Mouse (Mus musculus) forelimb bud, embryonic 11.5 days (tissue): ENCODE data around the gene Fars2.

Experiments used
- DNase-seq: peaks from one replicate; pipeline ENCODE4 v3.0.0-alpha.2; 2012; ENCODE audit warnings: low read depth, low spot score

Fars2 gene

DNA sequence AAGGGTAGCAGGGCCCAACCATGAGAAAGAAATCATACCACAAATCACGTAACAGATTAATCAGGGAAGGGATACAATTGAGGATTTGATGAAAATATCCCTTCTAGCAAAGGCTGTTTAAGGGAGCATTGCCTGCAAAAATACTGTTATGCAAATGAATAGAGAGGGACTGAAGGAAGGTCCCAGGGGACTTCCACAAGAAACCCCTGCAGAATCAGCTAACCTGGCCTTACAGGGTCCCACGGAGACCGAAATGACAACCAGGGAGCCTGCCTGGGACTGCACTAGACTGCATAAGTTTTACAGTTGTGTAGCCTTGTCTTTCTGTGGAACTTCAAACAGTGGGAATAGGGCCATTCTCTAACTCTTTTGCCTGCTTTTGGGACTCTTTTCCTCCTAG is 98.8 kb downstream of the Fars2 start:
- DNase-seq = no peak

DNA sequence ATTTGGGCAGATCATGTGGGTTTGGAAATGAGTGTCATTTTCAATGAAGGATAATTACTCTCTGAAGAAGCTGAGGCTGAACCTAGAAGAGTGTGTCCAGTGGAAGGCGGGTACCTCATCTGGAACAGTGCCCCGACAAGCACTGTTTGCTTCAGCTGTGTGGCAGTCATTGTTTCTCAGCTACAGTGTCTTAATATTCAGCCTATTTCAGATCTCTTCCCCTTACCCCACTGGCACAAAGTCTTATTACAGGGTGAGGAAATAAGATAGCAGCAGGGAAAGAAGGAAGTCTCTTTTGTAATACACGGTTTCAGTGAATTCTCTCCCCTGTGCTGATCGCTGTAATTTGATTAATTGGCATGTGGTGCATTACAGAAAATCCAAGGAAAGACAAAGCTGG is 101.1 kb downstream of the Fars2 start:
- DNase-seq = no peak

DNA sequence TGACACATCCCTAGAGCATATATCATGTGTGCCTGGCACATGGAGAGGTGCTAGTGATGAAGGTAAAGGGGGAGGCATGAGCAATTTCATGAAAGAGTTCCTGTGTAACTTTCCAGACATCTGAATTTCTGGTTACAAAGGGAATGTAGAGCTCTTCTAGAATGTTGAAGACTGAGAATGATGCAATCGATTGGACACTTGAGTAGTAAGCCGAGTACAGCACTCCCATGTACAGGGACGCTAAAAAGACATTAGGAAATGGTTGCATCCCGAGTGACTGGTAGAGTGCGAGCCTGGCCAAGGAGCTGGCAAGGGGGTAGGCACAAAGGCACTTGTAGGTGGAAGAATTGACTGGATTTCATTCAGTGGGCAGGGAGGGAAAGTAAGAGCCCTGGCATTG is 102.3 kb downstream of the Fars2 start:
- no peak for DNase-seq

DNA sequence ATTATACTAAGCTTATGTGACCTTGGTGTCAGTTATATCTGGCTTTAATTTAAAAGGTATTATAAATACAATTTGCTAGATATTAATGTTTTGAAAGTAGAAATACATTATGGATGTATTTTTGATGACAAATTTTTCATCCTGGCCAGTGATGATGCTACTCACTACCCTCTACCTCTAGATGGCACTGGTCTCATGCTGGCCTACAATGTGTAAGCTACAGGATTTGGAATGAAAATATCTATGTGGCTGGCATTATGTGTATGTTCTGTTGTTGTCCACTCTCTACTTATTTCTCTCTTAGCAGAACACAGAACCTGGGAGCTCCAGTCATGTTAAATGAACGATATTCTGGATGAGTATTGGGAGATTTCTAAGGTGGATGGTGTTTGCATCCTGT is 104.7 kb downstream of the Fars2 start:
- DNase-seq = no peak

DNA sequence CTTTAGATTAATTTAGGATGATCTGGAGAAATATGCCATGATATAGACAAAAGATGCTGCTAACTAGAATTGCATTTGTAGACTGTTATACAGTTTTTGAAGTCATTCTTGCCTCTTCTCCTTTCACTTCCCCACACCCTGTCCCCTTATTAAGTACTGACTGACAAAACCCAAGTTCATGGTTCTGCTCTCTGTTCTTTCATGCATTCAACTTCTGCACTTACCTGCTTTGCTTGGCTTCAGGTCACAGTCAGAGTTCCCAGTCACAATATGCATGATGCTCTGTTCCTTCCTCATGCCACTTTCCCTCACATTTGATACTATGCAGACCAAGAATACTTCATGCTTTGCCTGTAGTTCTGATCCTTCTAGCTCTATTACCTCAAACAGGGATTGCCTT is 105.5 kb downstream of the Fars2 start:
- no peak for DNase-seq

DNA sequence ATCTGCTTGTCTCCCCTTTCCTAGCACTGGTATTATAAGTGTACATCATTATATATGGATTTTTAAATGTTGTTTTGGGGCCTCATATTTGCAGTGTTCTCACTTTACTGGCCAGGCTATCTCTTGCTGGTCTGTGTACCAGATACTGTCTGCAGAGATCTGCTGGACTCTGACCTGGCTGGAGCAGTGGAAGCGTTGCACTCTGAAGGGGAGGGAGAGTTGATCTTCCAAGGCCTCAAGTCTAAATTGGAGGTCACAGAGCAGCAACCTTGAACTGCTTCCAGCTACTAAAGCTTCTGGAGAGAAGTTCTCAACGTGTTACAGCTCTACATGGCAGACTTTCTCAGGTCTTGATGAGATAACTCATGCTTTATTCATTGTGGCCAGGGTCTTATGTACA is 107.2 kb downstream of the Fars2 start:
- DNase-seq = no peak

DNA sequence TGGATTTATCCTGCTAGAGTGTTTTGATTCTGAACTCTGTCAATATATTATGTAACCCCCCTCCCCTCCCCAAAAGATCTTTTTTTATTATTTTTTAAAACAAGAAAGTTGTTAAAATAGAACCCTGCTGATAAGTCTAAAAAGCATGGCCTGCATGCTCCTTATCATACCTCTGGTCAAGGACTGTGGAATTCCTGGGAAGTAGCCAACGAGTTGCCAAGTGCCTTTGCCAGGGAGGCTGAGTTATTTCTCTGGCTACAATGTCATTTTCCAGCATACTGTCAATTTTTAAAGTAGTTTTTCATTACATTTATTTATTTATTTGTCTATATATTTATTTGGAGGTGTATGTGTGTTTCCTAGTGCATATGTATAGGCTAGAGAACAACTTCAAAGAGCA is 125.0 kb downstream of the Fars2 start:
- DNase-seq = no peak

DNA sequence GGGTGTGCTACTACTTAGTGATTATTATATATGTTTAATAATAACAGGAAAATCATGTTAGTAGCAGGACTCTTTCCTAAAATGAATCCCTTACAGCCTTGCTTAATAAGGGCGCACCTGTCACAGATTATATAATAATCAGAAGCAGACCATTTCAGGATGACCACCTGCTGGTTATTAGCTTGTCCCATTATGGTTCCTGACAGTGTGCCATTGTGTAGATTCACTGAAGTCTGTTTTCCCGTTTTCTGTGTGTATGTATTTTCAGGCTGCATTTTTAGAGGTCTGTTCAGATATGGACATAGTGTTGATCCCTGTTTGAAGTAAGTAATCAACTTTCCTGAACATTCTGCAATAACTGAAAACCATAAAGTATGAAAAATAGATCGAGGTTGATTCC is 136.7 kb downstream of the Fars2 start:
- peak; percentile 9 for DNase-seq

DNA sequence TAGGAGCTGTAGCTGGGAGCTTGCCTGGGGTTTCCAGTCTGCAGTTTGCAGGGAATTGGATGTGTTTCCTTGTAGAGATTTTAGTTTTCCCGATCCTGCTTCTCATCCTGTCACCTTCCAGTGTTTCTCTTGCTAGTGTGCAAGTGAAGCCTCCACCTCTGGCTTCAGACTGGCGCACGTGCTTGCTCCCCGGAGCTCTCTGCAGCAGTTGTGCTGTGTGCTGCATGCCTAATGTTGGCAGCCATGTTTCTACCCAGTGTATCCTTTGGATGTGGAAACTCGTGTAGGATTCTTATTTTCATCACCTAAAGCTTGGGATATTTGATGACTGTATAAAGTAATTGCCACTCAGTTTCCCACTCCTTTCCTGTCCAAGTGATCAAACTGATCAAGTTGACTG is 140.0 kb downstream of the Fars2 start:
- no peak for DNase-seq

DNA sequence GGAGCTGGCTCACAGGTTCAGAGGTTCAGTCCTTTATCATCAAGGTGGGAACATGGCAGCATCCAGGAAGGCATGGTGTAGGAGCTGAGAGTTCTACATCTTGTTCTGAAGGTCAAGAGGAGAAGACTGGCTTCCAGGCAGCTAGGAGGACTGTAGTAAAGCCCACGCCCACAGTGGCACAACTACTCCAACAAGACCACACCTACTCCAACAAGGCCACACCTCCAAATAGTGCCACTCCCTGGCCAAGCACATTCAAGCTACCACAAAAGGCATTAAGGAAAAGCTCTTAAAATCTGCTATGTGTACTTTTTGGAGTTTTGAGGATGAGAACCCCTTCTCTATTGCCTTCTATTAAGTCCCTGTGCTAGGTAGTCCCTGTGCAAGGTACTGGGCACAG is 142.5 kb downstream of the Fars2 start:
- DNase-seq = no peak

DNA sequence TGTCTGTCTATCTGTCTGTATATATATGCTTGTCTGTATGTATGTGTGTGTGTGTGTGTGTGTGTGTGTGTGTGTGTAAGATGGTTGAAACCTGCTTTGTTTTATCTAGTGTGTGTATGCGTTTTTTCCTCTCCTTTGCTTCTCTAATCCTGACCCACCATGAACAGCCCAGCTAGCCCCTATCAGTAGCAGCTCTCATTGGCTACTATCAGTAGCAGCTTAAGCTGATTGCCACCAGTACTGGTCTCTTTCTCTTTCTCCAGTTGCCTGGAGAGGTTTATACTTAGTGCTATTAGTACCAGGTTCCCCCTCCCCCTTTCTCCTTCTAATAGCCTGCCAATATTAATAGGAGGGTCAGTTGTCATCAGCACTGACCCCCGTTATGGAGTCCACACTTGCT is 144.1 kb downstream of the Fars2 start:
- no peak for DNase-seq

DNA sequence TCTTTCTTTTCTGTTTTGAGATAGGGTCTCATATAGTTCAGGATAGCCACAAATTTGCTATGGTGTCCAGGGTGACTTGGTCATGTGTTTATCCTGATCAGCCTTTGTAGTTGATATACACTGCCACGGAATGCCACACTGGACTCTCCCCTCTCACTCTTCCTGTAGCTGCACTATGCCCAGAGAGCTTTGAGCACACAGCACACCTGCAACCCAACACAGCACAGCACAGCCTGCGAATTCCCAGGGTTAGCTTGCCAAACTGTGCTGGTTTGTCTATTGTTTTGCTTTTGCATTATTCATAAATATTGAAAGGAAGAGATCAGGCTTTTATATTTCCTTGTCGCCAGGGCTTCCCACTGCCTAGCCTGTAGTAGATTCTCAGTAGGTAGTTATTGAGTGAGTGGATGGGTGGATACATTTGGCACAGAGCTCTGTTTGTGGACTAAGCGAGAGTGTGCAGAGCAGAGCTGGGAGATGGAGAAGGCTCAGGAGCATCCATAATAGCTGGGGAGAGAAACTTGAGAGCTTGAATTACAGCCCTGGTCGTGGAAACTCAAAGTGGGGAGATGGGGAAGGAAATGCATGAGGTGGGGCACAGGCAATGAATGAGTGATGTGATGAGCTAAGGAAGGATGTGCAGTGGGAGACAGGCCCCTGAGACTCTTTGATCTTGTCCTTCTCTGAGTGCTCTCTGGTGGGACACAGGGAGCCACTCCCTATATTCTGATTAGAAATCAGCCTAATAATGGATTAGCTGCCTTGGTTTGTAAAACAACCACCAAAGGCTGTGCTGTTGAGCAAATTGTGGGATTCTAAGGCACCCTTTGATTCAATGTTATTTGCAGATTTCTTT is 146.3 kb downstream of the Fars2 start:
- DNase-seq = no peak

DNA sequence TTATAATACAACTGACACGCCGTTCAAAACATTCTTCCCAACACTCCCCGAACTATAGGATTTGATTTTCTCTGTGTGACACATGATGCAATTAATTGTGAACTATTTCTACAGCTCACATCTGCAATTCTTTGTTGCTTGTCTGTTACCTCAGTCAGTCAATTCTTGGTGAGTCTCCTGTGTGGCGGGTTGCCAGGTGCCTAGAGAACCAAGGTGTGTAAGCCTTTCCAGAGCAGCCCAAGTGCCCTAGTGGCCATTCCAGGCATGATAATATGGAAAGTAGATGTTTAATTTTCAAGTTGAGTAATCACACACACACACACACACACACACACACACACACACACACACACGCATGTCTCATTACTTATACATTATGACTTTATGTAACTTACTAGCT is 147.2 kb downstream of the Fars2 start:
- DNase-seq = no peak

DNA sequence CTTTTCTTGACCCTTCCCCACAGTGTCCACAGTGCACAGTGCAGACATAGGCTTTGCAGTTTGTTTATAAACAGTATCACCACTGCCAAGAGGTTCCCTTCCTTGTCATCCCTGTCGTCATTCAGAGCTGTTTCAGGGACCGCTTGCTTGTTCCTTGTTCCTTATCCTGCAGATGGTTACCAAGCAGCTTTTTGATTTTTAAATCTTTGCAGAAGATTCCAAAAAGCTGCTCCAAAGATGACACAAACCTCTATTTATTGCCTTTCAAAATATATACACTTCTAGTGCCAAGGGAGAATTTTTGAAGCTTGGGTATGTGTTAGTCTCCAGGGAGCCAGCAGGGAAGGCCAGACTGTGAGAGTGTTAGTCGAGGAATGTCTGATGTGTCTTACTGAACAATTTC is 148.1 kb downstream of the Fars2 start:
- no peak for DNase-seq

DNA sequence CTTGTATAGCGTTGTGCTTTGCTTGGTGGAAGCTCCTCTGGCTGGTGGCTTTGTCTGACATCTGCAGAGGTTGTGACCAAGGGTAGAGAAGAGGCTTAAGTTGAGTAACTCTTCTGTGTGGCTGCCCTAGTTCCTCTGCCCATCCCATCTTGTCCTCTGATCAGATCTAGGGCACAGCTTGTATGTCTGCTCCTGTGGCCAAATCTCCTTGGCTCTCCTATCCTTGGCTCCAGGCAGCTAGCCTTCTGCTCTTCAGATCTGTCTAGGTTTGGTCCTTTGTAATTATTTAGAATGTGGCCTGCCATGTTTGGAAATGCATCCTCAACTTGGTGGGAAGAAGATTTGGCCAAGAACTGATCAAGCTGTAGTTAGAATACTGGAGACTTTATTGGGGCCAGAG is 150.2 kb downstream of the Fars2 start:
- DNase-seq = no peak

DNA sequence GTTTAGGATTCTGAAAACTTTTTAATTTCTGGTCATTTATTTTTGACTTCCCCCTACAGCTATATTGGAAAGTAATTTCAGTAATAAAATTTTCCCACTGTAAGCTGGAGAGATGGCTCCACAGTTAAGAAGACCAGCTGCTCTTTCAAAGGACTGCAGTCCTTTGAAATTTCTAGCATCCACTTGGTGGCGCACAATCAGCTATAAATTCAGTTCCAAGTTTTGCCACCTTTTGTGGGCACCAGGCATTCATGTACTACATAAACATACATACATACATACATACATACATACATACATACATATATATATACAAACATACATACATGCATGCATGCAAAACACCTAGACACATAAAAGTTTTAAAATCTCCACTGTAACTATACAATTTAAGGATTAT is 153.7 kb downstream of the Fars2 start:
- no peak for DNase-seq

DNA sequence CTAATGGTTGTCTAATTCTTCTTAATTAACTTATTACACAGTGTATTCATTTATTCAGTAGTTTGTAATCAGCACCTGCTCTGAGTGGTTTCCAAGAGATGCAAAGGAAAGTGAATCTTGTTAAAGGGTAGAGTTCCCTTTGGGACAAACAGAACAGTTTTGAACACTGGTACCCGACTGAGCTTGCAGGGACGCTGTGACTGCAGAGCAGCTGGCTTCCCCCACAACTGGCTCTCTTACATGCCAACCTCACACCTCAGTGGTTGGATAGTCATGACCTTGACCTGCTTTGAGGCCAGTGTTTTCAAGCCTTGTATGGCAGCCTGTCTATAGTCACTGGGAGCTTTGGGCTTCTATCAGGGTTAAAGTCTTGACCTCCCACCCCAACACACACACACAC is 156.3 kb downstream of the Fars2 start:
- no peak for DNase-seq

DNA sequence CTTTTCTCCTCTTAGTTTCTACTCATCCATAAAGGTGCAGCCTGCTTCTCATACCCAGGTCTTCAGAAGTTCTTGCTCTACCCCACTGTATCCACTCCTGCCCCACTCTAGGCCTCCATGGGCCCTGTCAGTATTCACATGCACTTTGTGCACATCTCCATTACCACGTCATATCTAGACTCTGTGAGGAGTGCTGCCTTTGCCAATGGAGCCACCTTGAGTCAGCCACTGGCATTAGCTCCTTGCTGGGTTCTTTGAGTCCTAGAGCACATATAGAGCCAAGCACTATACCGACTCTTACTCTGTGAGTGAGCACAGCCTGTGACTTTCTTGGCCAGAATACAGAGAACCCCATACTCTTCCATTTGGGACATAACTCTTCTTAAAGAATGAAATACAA is 159.0 kb downstream of the Fars2 start:
- DNase-seq = no peak

DNA sequence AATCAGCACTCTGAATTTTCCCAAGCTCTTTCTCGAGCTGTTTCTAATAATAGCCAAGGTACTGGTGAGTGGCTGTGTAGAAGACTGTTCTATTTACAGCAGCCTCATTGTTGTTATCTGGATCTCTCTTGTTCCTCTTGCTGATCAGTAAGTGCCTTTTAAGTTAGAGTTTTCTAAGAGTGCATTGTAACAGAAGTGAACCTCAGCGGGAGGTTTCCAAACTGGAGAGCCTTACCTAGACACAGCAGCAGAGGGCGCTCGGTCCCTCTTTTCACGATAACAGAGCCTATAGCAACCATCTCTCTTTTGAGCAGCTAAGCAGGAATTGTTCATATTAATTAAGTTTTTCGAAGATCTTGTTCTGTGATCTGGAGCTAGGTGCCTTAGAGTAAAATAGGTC is 164.8 kb downstream of the Fars2 start:
- peak; percentile 68 for DNase-seq

DNA sequence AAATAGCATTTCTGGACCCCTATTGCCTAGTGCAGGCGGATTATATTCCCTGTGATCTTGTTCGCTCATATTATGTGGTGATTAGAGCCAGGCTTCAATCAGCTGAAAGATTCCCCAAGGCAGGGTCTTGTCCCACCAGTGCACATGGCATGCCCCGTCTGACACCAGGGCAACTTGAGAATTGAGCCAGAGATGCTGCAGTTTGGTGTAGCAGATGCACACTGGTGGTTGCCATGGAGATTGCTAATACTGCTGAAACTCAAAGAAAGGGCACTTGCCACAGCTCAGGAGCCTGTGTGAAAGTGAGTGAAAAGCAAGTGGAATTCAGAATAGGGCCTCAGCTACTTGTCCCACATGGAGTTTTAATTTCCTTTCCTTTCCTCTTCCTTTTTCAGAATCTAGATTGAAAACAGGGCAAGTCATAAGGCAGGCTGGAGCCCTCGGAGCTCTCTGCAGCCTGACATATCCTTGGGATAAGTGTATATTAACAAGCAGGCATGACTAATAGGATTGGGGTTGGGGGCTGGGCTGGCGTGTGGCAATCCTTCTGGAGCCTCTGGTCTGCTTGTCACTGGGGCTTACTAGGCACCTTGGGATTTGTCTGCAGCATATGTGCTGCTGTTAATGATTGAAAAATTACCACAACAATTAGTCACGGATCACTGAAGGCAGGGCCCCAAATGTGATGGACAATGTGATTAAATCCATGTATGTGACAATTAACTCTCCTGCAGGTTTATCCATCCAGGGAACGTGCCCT is 165.8 kb downstream of the Fars2 start:
- DNase-seq = peak; percentile 61

DNA sequence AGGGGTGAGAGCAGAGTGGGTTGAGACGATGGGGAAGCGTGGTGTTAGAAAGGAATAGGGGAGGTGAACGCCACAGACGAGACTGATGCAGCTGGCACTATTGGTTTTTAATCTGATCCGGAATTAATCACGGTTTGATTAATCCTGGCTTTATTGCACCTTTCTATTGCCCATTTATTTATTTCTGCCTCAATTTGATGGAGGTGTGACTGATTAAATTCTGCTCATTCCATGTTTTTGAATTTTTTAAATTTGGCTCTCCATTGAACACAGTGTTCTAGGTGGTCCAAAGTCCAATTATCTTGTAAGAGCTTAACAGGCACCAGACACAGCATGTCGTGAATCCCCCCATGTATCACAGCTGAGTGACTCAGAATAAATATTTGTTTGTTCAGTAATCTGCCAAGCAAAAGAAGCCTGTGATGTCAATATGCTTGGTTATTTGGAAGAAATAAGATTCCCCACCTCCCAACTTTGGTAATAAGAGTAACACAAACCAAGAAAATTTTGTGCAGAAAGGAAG is 166.4 kb downstream of the Fars2 start:
- DNase-seq = no peak

DNA sequence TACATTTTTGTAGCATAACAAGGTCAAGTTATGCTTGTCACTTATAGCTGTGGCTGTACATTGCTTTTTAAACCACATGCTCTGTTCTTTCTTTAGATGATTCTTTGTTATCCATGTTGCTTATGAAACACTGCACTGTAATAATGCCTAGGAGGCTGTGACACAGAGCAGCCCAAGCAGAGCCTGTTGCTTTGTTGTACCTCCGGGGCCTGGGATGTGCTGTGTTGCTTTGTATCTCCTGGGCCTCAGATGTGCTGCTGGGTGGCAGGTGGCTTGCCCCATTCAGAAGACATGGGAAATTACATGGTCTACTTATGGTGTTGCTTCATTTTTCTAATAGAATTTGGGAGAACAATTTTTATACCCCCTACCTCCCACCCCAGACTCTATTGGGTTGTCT is 166.9 kb downstream of the Fars2 start:
- no peak for DNase-seq

DNA sequence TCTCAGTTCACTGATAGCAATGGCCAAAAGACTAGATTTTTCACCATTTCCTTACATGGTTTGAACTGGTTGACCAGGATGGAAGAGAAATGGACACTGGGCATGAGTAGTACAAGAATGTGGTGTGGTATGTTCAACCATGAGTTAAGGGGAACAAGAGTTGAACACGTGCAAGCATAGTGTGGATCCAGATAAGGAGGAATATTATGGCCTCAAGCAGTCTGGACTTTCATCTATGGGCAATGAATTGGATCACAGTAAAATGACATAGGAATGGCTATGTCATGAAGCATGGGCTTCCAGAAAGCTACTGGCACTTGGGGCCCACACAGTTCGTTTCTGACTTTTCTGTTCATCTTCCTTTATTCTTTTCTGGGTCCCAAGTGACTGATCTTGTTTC is 168.0 kb downstream of the Fars2 start:
- DNase-seq = no peak
